Mouse (Mus musculus) adrenal gland, postnatal 25 days (tissue): Measurements from ENCODE around the gene Olfr61. TPM values are rescaled to one million over a fixed set of nuclear protein-coding genes. Genes with fewer than 3 reads are reported as not detected.
"Not testable (repeated sequence)": the region's sequence is repeated elsewhere in the genome, so short reads cannot be mapped to it uniquely, and the experiment has no call there.

ENCODE experiments used
- DNase-seq: peaks from one replicate; pipeline ENCODE4 v3.0.0; 2021; ENCODE audit warnings: mixed read lengths
- long read RNA-seq: library from polyadenylated mRNA; stranded (forward); transcript quantifications from one replicate; pipeline ENCODE4 v2.0.0, GENCODE M21; 2021
- total RNA-seq: library from RNA; stranded (reverse); gene quantifications from 2 replicates; pipeline ENCODE4 v1.2.3, GENCODE M21; 2021

Olfr61 gene
- total RNA-seq, result not detected in 2 replicates
- long read RNA-seq, result 0 reads

GRCm38 (mm10) chr7:140628670-140629069, at the start of gene Olfr61:
Gene Olfr61 (plus strand): TSS chr7:140628970.
- DNase-seq, result not testable (repeated sequence)

GRCm38 (mm10) chr7:140600969-140601368, 27.8 kb upstream of the Olfr61 start, which contains the start of gene Olfr46:
Gene Olfr46 (plus strand): TSS chr7:140601269.
- DNase-seq, result not testable (repeated sequence)

- DNase-seq, result no peak
Measured at GRCm38 (mm10) chr7:140630559-140630958, 1.8 kb downstream of the Olfr61 start.

- DNase-seq, result no peak
Measured at GRCm38 (mm10) chr7:140646152-140646551, 17.4 kb downstream of the Olfr61 start, which contains the start of gene Olfr53. Gene Olfr53 (plus strand): TSS chr7:140646452.

GRCm38 (mm10) chr7:140659630-140660029, 30.9 kb downstream of the Olfr61 start, which contains the start of gene Olfr539:
Gene Olfr539 (plus strand): TSS chr7:140659930.
- DNase-seq, result no peak

- not testable (repeated sequence) for DNase-seq
Measured at GRCm38 (mm10) chr7:140670693-140671092, 41.9 kb downstream of the Olfr61 start.

GRCm38 (mm10) chr7:140675863-140676262, 47.1 kb downstream of the Olfr61 start:
- no peak for DNase-seq

- not testable (repeated sequence) for DNase-seq
Measured at GRCm38 (mm10) chr7:140679591-140679990, 50.8 kb downstream of the Olfr61 start.

- DNase-seq, result no peak
Measured at GRCm38 (mm10) chr7:140681651-140682050, 52.9 kb downstream of the Olfr61 start, which contains the start of gene Olfr45. Gene Olfr45 (plus strand): TSS chr7:140681951.

Other genes starting within 250 kb of the Olfr61 start
- gene Olfr531, start 226.1 kb upstream of the Olfr61 start, total RNA-seq, result not detected in 2 replicates
- not detected in 2 replicates for gene Olfr532, start 207.3 kb upstream of the Olfr61 start, total RNA-seq
- gene Olfr533, start 165.6 kb upstream of the Olfr61 start, total RNA-seq, result not detected in 2 replicates
- not detected in 2 replicates for gene Olfr535, start 144.8 kb upstream of the Olfr61 start, total RNA-seq
- gene Olfr536, start 121.6 kb upstream of the Olfr61 start, total RNA-seq, result not detected in 2 replicates
- not detected in 2 replicates for gene Olfr538, start 61.1 kb upstream of the Olfr61 start, total RNA-seq
- not detected in 2 replicates for gene Olfr46, start 27.7 kb upstream of the Olfr61 start, total RNA-seq
- gene Olfr53, start 17.5 kb downstream of the Olfr61 start, total RNA-seq, result not detected in 2 replicates
- not detected in 2 replicates for gene Olfr539, start 31.0 kb downstream of the Olfr61 start, total RNA-seq
- gene Olfr45, start 53.0 kb downstream of the Olfr61 start, total RNA-seq, result not detected in 2 replicates
- not detected in 2 replicates for gene Olfr541, start 68.3 kb downstream of the Olfr61 start, total RNA-seq
- 116 and 195 TPM in 2 replicates for gene Cyp2e1, start 134.8 kb downstream of the Olfr61 start, total RNA-seq
- not detected in 2 replicates for gene Syce1, start 158.9 kb downstream of the Olfr61 start, total RNA-seq
- 1.8 and 2.6 TPM in 2 replicates for gene Zfp941, start 193.2 kb downstream of the Olfr61 start, total RNA-seq
- 0.61 and 2.8 TPM in 2 replicates for gene Urah, start 206.0 kb downstream of the Olfr61 start, total RNA-seq
- gene Scgb1c1, start 216.6 kb downstream of the Olfr61 start, total RNA-seq, result not detected in 2 replicates
- 0.62 TPM in 1 of 2 replicates, not detected in the other for gene Odf3, start 218.8 kb downstream of the Olfr61 start, total RNA-seq
- 1.5 TPM in 1 of 2 replicates, not detected in the other for gene Gm45785, start 227.4 kb downstream of the Olfr61 start, total RNA-seq
- gene Ric8a, start 228.0 kb downstream of the Olfr61 start, total RNA-seq, result 53.8 and 68.7 TPM in 2 replicates
- gene Bet1l, start 228.6 kb downstream of the Olfr61 start, total RNA-seq, result 37.2 and 44.1 TPM in 2 replicates